Mouse (Mus musculus): ENCODE measurements around the gene Gk5.

GRCm38 (mm10) chr9:96167168-96167585, 48.0 kb downstream of the Gk5 start:
- TF ChIP-seq POLR2A (IDR thresholded peaks at IDR 0.05; ENCODE audit: low read depth, low read length) (no peak), CTCF (conservative IDR thresholded peaks at IDR 0.05; ENCODE audit: insufficient read depth, insufficient read length, low read depth, low read length) (peak; percentile 86)
